Mouse (Mus musculus) liver, embryonic 16.5 days (tissue): ENCODE results near the gene Myh9. TPM values are rescaled to one million over a fixed set of nuclear protein-coding genes. Genes with fewer than 3 reads are reported as not detected.

Experiments used
- ATAC-seq: fragments of 200-750 bp; cut with Nextera tagmentation; 2 replicates; pipeline ENCODE4 v1.8.0; 2017; ENCODE audit warnings: low read depth, mild to moderate bottlenecking, moderate number of reproducible peaks, moderate library complexity
- H3K27ac ChIP-seq: fragments of 300-500 bp; sonication (generic); 2 replicates; pipeline ENCODE4 v1.5.1; 2014; ENCODE audit warnings: mild to moderate bottlenecking, low read length
- H3K27me3 ChIP-seq: fragments of 300-500 bp; sonication (generic); 2 replicates; pipeline ENCODE4 v1.6.1; 2014; ENCODE audit warnings: low read depth, low read length, mixed read lengths; ENCODE audit not compliant: control insufficient read depth, insufficient read depth
- H3K36me3 ChIP-seq: fragments of 300-500 bp; sonication (generic); 2 replicates; pipeline ENCODE4 v1.6.1; 2014; ENCODE audit warnings: mild to moderate bottlenecking; ENCODE audit not compliant: control insufficient read depth, insufficient read depth
- H3K4me1 ChIP-seq: fragments of 300-500 bp; sonication (generic); 2 replicates; pipeline ENCODE4 v1.6.1; 2014; ENCODE audit warnings: low read depth, low read length, mixed read lengths; ENCODE audit not compliant: control insufficient read depth
- H3K4me2 ChIP-seq: fragments of 300-500 bp; sonication (generic); 2 replicates; pipeline ENCODE4 v1.6.1; 2014; ENCODE audit warnings: low read depth, low read length, mixed read lengths
- H3K4me3 ChIP-seq: fragments of 300-500 bp; sonication (generic); 2 replicates; pipeline ENCODE4 v1.5.1; 2014; ENCODE audit warnings: low read depth, mild to moderate bottlenecking, low read length
- H3K9ac ChIP-seq: fragments of 300-500 bp; sonication (generic); 2 replicates; pipeline ENCODE4 v1.6.1; 2014; ENCODE audit warnings: low read depth, low read length
- H3K9me3 ChIP-seq: fragments of 300-500 bp; sonication (generic); replicated peaks from 2 replicates; pipeline ENCODE4 v1.6.1; 2016; ENCODE audit warnings: low read length; ENCODE audit not compliant: control insufficient read depth
- WGBS: fragments of 180-500 bp; shearing (Covaris S2); extraction: QIAGEN DNeasy Blood & Tissue Kit; methylation state at CpG from one replicate; pipeline ENCODE4 v1.1.7; 2014; ENCODE audit not compliant: insufficient replicate concordance; 5-methylcytosine and 5-hydroxymethylcytosine counted together
- polyA plus RNA-seq: library from polyadenylated mRNA; unstranded; fragments of >200 nt; fragmentation: Nextera tagmentation; extraction: Ambion mirVana; gene quantifications from 2 replicates; pipeline ENCODE4 v1.2.1, GENCODE M21; 2015

The Myh9 gene
- polyA plus RNA-seq, 1 experiment from 2014 or later = 21.9 TPM

- H3K9ac ChIP-seq = no peak overlapping the region
- H3K4me2 ChIP-seq = no peak overlapping the region
- H3K27ac ChIP-seq = no peak overlapping the region
- no peaks in the 10 kb centered on the region for H3K9me3 ChIP-seq
- no peak for ATAC-seq
- H3K4me1 ChIP-seq = no peaks in the 10 kb centered on the region
- H3K36me3 ChIP-seq = no peaks in the 10 kb centered on the region
- H3K4me3 ChIP-seq = no peak overlapping the region
- no peaks in the 10 kb centered on the region for H3K27me3 ChIP-seq
- WGBS = 71% methylated on average over 22 of the region's 22 CpGs
Measured at GRCm38 (mm10) chr15:77862991-77863972, 21.3 kb upstream of the Myh9 start.

DNA sequence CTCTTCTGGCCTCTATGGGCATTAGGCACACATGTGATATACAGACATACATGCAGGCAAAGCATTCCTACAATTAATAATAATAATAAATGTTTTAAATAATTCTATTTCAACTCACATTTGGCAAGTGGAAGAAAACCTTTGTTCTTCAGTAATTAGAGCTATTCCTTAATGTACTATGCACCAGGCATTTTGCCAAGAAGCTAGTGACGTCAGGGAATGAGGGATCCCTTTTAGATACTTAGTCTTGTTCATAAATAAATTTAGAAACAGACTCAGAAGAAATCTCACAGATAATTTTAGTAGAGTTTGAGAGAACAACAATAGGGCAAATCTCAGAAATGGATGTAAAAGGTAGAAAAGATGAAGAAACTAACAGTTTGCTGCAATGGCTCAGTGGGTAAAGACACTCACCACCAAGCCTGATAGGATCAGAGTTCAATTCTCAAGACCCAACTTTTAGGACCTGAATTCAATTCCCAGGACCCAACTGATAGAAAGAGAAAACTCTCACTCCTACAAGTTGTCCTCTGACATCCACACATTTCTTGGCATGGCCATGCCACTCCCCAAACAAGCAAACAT, 18.2 kb upstream of the Myh9 start:
- Histone ChIP-seq H3K27me3 (no peaks in the 10 kb centered on the region), H3K9me3 (no peaks in the 10 kb centered on the region), H3K4me3 (no peak overlapping the region), H3K27ac (no peak overlapping the region), H3K4me2 (no peak overlapping the region), H3K36me3 (no peaks in the 10 kb centered on the region), H3K9ac (no peak overlapping the region), H3K4me1 (peaks cover 18% of the 10 kb centered on the region)
- 63% methylated on average over 1 of the region's 1 CpGs for WGBS
- no peak for ATAC-seq

GRCm38 (mm10) chr15:77857662-77858156, 15.7 kb upstream of the Myh9 start:
- 14% methylated on average over 28 of the region's 28 CpGs for WGBS
- H3K4me1 ChIP-seq = peaks cover 22% of the 10 kb centered on the region
- no peaks in the 10 kb centered on the region for H3K36me3 ChIP-seq
- ATAC-seq = peak; percentile 77
- peak overlapping the region; percentile 2; the same call in 1 of the 2 replicates for H3K9ac ChIP-seq
- peak overlapping the region; percentile 70 for H3K4me2 ChIP-seq
- H3K27ac ChIP-seq = peak overlapping the region; percentile 34; the same call in 1 of the 2 replicates
- H3K9me3 ChIP-seq = no peaks in the 10 kb centered on the region
- peak overlapping the region; percentile 50 for H3K4me3 ChIP-seq
- H3K27me3 ChIP-seq = no peaks in the 10 kb centered on the region

DNA sequence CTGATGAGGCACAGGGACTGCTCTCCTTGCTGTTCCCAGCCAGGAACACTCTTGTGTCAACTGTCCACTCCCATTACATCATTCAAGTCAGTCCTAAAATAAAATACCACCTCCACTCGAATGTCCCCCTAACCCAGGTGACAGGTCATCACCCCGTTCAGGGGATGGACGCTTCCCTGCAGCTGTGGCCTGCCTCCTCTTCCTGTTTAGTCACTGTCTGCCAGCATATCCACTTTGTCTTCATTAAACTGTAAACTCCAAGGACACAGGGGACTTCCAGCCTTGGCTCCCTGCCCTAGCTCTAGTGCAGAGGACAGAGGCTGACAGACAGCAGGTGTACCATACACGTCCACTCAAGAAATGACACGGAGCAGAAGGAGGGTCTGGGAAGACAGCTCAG, 14.6 kb upstream of the Myh9 start:
- H3K4me2 ChIP-seq = no peak overlapping the region
- no peak overlapping the region for H3K4me3 ChIP-seq
- H3K9ac ChIP-seq = no peak overlapping the region
- peaks cover 22% of the 10 kb centered on the region for H3K4me1 ChIP-seq
- WGBS = 31% methylated on average over 5 of the region's 5 CpGs
- peak; percentile 45 for ATAC-seq
- peak overlapping the region; percentile 56 for H3K27ac ChIP-seq
- no peaks in the 10 kb centered on the region for H3K27me3 ChIP-seq
- no peaks in the 10 kb centered on the region for H3K9me3 ChIP-seq
- H3K36me3 ChIP-seq = no peaks in the 10 kb centered on the region

DNA sequence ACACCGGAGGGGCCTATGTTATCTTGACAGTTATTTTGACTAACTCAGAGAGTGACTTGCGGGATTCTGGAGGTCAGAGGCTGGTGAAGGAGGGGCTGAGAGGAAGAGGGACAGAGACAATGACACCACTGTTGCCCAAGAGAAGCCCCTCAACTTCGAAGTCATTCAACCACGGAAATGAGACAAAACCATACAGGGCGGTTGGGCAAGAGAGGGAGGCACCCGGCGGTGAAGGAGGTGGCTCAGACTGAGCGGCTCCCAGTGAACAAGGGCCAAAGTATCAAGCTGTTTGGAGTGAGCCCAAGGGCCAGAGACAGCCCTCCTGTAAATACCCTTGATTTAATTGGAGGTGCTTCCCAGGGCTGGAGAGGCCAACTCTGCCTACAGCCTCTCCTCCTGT, 13.3 kb upstream of the Myh9 start:
- no peaks in the 10 kb centered on the region for H3K36me3 ChIP-seq
- H3K4me3 ChIP-seq = no peak overlapping the region
- H3K27ac ChIP-seq = peak overlapping the region; percentile 80
- no peak overlapping the region for H3K4me2 ChIP-seq
- peaks cover 22% of the 10 kb centered on the region for H3K4me1 ChIP-seq
- no peak overlapping the region for H3K9ac ChIP-seq
- no peaks in the 10 kb centered on the region for H3K27me3 ChIP-seq
- H3K9me3 ChIP-seq = no peaks in the 10 kb centered on the region
- WGBS = 10% methylated on average over 8 of the region's 8 CpGs
- ATAC-seq = peak; percentile 76

DNA sequence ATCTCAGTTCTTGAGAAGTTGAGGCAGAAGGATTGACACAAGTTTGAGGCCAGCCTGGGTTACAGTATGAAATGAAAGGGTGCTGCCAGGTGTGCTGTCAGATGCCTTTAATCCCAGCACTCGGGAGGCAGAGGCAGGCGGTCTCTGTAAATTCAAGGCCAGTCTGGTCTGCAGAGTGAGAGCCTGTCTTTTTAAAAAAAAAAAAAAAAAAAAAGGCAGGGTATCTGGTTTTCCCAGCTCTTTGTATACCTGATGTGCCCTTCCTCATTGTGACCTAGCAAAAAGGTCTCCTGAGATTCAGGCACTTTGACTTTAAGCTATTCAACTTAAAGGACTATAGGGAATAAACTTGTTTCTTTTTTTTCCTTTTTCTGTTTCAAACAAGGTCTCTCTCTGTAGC, 10.0 kb upstream of the Myh9 start:
- Histone ChIP-seq H3K4me3 (no peak overlapping the region), H3K9ac (no peak overlapping the region), H3K4me2 (no peak overlapping the region), H3K27me3 (no peaks in the 10 kb centered on the region), H3K9me3 (no peaks in the 10 kb centered on the region), H3K27ac (no peak overlapping the region), H3K4me1 (peaks cover 18% of the 10 kb centered on the region), H3K36me3 (no peaks in the 10 kb centered on the region)
- 64% methylated on average over 2 of the region's 2 CpGs for WGBS
- no peak for ATAC-seq

GRCm38 (mm10) chr15:77851136-77851535, 9.2 kb upstream of the Myh9 start:
- H3K27me3 ChIP-seq = no peaks in the 10 kb centered on the region
- H3K4me2 ChIP-seq = no peak overlapping the region
- no peaks in the 10 kb centered on the region for H3K9me3 ChIP-seq
- H3K36me3 ChIP-seq = no peaks in the 10 kb centered on the region
- peaks cover 14% of the 10 kb centered on the region for H3K4me1 ChIP-seq
- no peak for ATAC-seq
- no peak overlapping the region for H3K4me3 ChIP-seq
- H3K9ac ChIP-seq = no peak overlapping the region
- WGBS = 11% methylated on average over 3 of the region's 3 CpGs
- H3K27ac ChIP-seq = no peak overlapping the region

- Histone ChIP-seq H3K4me1 (peaks cover 4% of the 10 kb centered on the region), H3K9me3 (no peaks in the 10 kb centered on the region), H3K4me2 (no peak overlapping the region), H3K36me3 (no peaks in the 10 kb centered on the region), H3K27me3 (no peaks in the 10 kb centered on the region), H3K9ac (no peak overlapping the region), H3K4me3 (no peak overlapping the region), H3K27ac (no peak overlapping the region)
- 0 out of 2 replicates have a peak, but pooled peaks have one; percentile 25 for ATAC-seq
- WGBS = 59% methylated on average over 9 of the region's 9 CpGs
Measured at GRCm38 (mm10) chr15:77849572-77850229, 7.7 kb upstream of the Myh9 start.
